Mouse (Mus musculus): Measurements from ENCODE around the gene Il18r1.

Il18r1 gene

DNA sequence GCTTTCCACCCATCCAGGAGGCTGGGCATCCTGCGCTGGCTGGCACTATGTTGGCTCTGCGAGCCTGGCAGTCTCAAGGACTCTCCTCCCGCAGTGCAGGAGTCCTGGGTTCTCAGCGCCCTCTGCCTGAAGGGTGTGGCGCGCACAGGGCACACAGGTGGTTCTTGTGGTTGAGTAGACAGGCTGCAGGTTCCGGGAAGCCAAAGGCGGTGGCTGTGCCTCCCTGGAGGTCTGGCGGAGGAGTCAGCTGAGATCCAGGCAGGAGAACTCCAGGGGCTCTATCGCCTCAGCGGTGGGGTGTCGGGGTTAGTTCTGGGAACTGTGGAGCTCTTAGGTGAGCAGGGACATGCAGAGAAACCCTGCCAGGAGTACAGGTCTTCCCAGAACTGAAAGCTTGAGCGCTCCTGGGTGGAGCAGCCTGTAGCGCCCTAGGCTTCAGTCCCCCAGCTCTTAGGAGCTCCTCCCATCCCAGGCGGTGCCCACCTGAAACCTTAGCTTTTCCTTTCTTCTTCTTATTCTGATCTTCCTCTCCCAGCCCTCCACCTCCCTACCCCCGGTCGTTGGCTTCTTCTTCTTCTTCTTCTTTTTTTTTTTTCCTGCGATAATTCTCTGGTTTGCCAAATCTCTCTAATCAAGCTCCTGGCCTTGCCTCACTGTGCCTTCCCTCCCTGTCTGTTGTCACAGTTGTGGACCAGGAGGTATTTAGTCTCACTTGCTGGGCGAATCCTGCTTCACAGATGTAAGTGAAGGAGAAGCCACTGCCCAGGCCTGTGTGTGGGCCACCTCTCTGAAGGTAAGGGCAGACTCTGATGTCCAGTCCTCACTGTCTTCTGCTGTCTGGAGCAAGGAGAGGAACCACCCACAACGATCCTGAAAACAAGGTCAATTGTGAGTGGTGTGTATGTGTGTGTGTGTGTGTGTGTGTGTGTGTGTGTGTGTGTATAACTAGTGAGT, at the start of gene Il18r1:
Gene Il18r1 (plus strand): TSS at position 76 of the 954 bp plus-strand sequence.
- no peak for DNase-seq (ENCODE audit: low spot score)

DNA sequence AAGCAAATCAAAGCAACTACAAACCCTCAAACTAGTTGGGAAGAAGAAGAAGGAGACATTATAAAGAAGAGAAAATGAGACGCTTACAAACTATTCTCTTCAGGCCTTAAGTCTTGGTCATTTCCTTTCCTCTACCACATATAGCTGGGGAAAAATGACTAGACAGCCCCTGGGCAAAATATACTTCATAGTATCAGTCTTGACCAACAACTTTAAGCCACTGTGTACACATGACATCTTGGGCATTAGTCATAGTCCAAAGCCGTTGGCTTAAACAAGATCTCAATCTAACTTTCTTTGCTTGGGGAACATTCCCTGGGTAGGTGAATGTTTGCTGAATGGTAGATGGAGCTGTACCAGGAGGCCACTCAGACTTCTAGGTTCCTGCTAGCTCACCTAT, 48.3 kb upstream of the Il18r1 start:
- no peak for DNase-seq (ENCODE audit: low spot score)

DNA sequence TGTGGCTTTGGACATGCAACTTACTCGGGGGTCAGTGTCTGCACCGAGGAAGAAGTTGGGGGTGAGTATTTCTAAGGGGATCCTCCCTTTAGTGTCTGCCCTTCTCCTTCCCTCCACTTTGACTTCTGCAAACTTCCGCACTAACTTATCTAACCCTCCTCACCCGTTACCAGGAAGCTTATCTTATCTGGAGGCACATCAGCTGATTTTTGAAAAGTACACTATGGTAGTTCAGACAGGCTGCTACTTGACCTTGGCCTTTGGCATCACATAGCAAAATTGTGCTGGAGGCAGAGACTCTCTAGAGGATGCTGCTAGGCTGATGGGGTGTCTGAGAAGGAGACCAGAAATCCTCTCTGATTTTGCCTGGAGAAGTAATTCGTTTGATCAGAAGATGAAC, 46.8 kb upstream of the Il18r1 start:
- no peak for DNase-seq (ENCODE audit: low spot score)

DNA sequence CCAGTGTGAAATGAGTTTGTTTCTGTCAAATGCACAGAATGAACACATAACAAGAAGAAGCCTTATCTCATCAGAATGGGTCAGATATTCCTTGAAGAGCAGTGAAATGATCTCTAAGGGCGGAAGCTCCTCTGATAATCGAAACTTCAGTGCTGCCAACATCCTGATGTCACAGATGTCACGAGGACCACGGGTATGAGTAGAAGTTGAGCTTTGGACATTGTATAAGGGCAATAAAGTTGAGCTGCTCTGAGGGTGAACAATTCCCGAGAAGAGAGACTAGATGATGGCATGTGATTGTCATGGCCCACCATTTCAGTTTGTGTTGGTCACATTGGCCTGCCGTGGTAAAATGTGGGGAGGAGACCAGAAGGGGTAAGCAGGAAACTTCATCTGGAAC, 41.5 kb upstream of the Il18r1 start:
- DNase-seq (ENCODE audit: low spot score): no peak

DNA sequence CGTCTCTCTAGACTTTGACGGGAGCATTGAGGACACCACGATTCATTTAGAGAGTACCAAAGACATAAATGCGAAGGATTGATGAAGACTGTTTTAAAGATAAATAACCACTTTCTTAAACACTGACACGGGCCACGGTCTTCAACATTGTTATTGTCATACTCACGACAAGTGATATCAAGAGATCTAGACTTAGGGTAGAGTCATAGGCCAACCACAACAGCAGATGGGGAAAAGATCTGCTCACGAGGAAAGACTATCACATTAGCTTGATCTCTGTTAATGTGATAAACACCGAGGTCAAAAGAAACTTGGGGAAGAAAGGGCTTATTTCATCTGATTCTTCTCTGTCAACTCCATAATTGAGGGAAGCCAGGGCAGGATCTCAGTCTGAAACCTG, 38.1 kb upstream of the Il18r1 start:
- DNase-seq (ENCODE audit: low spot score): no peak

DNA sequence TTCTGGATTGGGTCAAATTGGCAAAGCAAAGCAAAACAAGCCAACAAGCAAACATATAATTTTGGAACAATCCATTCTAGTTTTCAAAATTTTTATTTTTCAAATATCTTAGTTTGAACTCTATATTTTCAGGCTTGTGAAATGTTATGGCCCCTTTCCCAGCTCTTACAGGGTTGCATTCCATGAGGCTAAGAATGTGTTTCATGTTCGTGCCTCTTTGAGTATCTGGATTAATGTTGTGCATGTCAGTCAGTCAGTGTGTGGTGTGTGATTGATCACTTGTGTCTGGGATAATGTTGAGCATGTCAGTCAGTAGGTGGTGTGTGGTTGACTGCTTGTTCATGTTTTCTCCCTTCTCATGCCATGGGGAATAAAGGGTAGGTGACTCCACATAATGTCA, 37.5 kb upstream of the Il18r1 start:
- no peak for DNase-seq (ENCODE audit: low spot score)

DNA sequence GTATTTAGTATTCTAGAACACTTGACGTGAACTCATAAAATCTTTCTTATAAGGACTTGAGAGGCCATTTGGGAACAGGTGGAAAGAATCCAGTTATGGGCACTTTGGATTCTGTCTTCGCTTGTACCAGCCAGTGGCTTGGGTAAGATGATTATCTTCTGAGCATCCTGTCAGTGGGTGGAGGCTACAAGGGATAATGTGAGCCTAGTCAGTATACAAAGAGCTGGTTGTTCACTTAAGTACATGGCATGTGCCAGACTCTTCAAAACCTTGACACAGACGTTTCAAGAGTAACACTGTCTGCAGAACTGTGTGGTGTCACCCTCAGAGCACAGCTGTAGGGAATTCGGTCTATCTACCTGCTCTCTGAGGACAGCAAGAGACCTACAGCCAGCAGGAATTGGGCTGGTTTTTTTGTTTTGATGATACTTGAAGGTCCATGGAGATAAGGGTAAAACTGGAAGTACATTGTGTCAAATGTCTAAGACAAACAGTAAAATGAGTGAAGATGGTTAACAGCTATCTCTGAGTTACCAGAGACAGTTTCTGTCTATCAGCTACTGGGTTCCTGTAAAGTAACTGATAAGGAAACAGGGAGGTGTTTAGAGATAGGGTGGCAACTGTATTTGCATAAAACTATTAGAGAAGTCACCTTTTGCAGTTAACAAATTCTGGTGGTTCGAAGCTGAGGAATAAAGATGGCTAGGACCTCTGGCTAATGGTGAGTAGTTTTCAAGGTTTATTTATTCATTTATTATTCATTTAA, 36.3 kb upstream of the Il18r1 start, which contains the start of gene Il1rl1:
Gene Il1rl1 (plus strand): TSS at position 661 of the 766 bp plus-strand sequence.
- DNase-seq (ENCODE audit: low spot score): no peak

DNA sequence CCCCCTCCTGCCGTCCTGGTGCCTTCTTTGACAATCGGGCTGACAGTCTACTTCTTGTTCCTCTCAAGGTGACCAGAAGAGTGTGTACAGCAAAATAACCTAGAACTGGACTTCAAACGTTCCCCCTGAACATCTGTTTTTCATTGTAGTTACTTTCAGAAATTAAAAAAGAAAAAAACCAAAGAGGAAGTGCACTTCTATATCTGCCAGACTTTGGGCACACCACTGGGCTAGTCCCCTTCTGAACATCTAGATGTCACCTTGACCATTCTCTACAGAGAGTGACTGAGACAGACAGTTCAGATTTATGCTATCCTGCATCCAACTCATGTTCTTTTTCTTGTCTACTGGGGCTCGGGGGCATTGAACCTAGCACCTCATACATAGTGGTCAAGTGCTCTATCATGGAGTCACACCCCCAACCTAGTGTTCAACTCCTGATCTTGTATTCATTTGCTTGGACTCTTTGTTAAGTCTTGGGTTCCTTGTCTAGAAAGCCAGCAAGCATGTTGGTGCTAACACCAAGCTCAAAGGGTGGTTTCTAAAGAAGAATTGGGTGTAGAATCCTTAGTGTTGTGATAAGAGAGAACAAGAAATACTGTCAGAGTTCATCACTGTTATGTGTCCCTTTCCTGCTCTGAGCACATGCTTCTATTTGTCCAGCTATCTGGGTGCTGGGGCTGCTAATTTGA, 35.1 kb upstream of the Il18r1 start:
- DNase-seq (ENCODE audit: low spot score): no peak

DNA sequence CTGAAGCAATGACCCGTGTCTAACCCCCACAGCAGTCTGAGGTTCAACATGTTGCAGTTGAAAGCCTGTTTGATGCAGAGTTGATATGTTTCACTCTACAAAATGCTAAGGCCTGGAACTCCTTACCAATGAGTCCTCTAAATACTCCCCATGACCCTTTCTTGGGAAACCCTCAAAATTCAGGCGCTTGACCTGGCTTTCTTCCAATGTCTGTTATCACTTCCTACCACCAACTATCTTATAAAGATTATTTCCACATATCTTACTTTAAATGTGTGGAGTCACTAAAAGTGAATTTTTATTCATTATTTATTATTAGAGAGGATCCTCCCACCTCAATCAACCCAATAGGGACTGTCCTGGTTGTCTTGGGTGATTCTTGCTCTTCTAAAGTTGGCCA, 33.2 kb upstream of the Il18r1 start:
- no peak for DNase-seq (ENCODE audit: low spot score)

DNA sequence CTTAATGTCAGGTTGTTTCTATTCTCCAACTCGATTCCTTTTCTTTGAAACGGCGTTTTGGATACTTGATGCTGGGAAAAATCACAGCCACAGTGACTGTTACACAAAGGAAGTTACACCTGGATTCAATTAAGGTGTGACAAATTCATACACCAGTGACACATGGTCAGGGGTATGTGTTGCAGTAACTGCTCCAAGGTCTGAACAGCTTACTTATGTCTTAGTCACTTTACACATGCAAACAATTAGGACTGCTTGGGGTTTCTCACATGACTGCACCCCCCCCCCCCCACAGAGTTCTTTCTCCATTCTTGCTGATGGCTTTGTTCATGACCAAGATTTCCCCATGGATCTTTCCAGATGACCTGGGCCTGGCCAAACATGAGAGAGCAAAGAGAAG, 29.4 kb upstream of the Il18r1 start:
- no peak for DNase-seq (ENCODE audit: low spot score)

DNA sequence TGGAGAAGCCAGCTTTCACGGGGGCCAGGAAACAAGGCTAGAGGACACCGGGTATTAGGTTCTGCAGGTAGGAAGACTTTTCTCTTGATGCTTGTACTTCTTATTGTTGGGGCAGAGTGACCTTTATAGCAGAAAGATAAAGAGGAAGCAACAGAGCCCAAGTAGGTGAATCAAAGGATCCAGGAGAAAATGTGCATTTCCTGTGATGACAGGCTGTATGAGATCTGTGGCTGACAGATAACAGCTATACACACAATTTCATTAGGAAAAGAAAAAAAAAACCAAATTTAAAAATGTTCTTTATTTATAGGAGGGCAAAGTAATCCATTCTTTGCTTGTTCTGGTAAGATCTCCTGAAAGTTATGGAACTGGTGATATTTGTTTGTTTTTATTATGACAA, 28.0 kb upstream of the Il18r1 start:
- DNase-seq (ENCODE audit: low spot score): no peak

DNA sequence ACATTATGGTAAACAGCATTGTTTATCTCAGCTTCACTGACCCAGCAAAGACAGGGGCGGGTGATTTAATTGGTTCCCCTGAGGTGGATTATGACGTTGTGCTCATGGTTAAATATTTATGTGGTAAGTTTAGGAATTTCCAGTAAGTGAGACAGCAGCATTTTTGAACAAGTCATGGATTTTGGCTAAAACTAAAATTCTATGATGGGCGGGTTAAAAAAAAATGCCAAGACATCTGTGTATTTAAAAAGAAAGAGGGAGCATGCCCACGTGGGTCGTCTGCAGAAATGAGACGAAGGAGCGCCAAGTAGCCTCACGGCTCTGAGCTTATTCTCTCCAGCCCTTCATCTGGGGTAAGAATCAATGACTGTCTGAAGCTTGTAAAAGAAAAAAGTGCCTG, 25.8 kb upstream of the Il18r1 start:
- DNase-seq (ENCODE audit: low spot score): no peak

DNA sequence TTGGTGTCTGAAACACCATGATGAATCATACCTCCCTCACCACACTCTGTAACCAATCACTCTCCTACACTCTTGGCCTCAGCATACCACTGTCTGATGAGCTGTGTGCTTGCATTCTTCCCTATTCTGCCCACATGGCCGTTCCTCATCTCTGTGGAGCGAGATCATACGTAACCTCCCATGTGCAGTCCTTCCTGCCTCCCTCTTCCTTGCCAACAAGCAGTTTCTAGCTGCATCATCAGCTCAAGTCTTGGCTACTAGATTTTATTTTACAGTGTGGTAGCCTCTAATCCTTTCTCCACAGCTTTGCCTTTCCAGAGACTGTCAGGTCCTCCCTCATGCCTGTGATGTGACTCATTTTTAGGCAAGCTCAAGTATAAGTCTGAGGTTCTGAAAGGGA, 20.6 kb upstream of the Il18r1 start:
- DNase-seq (ENCODE audit: low spot score): no peak

DNA sequence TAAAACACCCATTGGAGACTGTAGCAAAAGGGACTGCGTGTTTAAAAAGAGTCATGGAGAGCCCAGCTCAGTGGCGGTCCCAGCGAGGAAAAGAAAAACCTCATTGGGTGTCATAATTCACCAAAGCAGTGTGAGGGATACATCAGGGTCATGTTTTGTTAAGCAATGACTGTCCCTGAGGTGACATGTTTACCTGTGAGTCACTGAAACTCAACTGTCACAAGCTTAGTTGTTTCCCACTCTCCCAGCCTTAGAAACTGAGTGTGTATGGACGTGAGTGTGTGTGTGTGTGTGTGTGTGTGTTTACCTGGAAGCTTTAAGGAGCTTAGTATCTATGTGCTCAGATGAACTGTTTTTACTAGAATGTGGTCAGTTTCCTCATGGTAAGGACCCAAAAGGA, 2.0 kb downstream of the Il18r1 start:
- DNase-seq (ENCODE audit: low spot score): no peak

DNA sequence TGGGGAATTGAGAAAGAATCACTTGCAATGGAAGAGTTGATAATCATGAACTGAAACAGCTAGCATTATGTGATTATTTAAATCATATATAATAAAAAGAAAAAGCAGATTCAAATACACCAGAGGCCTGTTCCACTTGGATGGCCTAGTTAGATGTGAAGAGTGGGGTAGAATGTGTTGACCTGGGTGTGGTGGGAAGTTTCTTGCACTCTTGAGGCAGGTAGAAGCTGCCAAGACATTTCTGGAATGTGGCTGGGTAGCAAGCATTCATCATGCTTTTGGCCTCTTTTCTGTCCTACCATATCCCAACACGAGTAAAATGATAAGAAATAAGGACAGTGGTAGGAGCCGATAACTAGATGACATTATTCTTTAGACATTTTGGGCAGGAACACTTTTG, 3.5 kb downstream of the Il18r1 start:
- no peak for DNase-seq (ENCODE audit: low spot score)

DNA sequence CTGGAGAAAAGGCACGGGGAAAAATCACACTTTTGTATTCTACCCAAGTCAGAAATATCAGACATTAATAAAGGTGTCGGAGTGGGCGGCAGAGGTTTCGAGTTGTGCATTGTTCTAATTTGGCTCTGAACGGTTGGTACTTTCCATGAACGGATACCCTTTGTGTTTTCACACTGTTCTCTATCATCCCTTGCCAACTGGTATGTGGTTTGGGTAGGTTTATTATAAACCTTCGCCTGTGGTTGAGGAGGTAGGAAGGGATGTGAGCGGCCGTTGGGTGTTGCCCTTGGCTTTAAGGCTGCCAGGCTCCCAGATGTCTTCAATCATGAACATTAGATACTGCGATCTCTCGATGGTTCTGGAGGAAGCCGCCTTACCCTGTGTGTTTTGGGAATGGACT, 4.5 kb downstream of the Il18r1 start:
- DNase-seq (ENCODE audit: low spot score): no peak

DNA sequence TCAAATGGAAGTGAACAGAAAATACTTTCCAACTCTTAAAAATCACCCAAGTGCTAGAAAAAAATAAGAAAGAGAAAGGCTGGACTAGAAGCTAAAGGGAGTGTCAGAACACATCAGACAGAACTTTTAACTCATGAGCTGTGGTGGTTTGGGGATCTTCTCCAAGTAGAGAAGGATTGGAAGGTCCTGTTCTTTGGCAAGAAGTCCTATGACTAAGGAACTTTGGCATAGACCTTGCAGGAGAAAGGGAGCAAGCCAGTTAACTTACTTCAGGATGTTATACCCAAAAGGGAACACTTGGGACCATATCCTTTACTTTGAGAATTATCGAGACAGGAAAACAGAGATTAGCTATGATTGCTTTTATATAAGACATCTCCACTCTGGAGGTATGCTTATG, 7.0 kb downstream of the Il18r1 start:
- DNase-seq (ENCODE audit: low spot score): no peak

DNA sequence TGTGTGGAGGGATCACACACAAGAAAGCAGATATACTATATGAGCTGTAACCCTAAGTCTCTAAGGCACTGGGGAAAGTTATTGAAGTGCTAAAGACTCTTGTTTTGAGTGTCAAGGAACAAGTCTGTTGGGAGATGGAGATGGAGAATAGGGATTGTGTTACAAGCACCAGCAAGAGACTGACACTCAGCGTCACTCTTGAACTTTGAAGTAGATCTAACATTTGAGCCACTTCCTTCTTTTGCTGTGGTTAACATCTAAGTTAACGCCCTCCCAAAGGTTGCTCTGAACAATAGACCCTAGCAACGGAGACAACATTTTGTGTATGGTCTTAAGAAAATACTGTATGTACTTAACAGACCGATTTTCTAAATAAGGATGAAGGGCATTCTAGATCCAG, 8.3 kb downstream of the Il18r1 start:
- DNase-seq (ENCODE audit: low spot score): no peak

DNA sequence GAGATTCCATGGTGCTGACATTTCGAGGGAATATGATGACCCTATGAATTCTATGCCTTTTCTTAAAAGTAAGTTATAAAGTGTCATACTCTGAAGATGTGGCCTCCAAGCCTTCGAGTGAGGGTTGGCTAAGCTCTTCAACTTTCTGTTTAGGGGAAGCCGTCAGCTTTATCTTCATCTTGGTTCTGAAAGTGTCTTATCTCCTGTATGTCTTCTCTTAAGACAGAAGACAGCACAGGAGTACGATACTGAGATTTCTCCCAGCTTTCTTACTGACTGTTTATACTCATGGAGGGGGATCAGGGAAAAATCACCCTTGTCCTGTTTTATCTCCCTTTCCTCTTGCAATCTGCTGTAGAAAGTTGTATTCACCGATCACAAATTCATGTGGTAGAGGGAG, 9.0 kb downstream of the Il18r1 start:
- no peak for DNase-seq (ENCODE audit: low spot score)

DNA sequence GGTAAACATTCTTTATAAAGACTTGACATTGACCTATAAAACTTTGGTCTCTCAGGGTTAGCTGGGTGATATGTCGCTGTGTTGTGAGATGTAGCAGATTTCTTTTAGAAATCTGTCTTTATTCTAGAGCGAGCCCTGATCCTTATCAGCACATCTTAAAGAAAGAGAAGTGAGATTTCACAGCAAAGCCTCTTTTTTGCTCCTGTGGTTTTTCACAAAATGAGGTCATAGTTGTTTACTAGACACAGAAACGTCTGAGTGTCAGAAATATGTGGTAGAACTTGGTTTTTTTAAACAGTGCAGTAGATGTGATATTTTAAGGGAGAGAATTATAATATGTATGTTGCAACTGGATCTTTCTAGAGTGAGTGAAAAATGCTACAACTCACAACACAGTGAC, 10.3 kb downstream of the Il18r1 start:
- no peak for DNase-seq (ENCODE audit: low spot score)

DNA sequence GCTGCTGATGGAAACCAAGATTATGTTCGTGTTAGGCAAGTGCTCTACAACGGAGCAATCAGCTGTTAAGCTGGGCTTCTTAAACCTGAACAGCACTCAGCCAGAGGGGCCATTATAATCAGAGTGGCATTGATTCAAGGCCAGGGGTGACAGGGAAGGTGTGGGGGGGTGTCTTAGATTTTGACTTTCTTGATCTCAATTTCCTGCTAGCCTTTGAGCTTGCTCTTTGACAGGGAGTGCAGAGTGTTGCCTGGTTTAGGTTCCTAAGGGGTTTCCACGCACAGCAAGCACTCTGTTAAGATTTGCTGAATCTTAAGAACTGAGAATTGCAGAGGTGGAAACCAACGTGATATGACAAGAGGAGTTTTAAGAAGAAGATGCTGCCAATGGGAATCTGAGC, 11.4 kb downstream of the Il18r1 start:
- DNase-seq (ENCODE audit: low spot score): no peak

DNA sequence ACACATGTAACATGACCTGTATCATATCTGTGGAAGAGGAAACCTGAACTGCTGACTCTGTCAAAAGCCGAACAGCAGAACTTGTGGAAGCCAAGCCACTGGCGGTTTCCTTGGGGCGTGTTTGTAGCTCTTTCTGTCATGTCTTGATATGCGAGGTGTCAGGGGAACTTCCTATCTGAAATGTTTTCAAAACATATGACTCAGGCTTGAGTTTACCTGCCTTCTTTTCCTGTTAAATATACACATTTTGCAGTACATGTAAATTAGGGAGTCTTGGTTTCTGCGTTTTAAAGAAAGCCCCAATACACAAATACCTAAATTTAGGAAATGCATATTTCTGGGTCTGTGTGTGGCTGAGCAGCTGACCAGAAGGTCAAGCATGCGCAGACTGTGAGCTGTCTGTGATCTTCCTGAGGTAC, 14.2 kb downstream of the Il18r1 start:
- no peak for DNase-seq (ENCODE audit: low spot score)

DNA sequence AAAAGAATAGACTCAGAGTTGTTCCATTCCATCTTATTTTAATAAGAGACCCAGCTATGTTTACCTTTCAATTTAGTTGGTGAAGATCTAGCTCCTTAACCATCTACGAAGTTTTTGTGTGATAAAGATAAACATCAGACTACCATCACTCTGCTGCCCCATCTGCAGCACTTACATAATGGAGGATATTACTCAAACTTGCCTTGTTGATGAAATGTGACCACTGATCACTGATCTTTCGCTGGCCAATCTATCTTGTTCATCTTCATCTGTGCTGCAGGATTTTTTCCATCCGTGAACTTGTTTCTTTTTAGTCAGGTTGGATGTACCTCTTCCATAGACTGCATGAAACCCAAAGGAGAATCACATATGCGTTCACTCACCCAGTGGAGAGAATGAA, 29.2 kb downstream of the Il18r1 start:
- DNase-seq (ENCODE audit: low spot score): no peak
